Mouse (Mus musculus) ES-E14 (cell line): ENCODE results near the gene Socs3.

Source experiments
- ZC3H11A ChIP-seq: IDR thresholded peaks from 2 replicates; pipeline ENCODE4 v1.6.1; 2012; ENCODE audit warnings: low read depth, mild to moderate bottlenecking, inconsistent platforms, low read length, borderline replicate concordance
- ZNF384 ChIP-seq: IDR thresholded peaks from 2 replicates; pipeline ENCODE4 v1.6.1; 2012; ENCODE audit warnings: low read depth, low read length, inconsistent platforms

DNA sequence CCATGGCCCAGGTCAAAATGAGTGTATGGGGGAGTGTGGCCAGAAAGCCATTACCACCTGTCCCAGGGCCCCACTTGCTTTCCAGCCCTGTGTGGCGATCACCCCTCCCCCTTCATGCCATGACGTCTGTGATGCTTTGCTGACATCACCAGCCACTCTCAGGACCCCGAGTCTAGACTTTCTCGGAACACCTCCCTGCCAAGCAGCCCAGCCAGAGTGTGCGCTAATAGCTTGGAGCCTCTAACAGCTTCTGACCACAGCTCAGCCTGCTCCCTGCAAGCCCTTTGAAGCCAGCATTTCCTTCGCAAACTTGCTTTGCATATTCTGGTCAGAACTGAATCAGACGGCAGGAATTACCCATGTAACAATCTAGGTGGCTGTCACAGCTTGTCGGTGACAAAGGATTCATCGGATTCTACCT, 4.3 kb downstream of the Socs3 start:
- TF ChIP-seq ZNF384 = no peak
- TF ChIP-seq ZC3H11A = no peak
